Mouse (Mus musculus) neural tube, embryonic 14.5 days (tissue): ENCODE results near the gene Gm20379. TPM values are rescaled to one million over a fixed set of nuclear protein-coding genes. Genes with fewer than 3 reads are reported as not detected.

Experiments used
- ATAC-seq: fragments of 200-750 bp; cut with Nextera tagmentation; 2 replicates; pipeline ENCODE4 v1.8.0; 2017; ENCODE audit warnings: low read depth, mild to moderate bottlenecking, moderate TSS enrichment, moderate library complexity
- H3K27ac ChIP-seq: fragments of 300-500 bp; sonication (generic); 2 replicates; pipeline ENCODE4 v1.5.1; 2014; ENCODE audit warnings: low read depth, mild to moderate bottlenecking, control low read depth, low read length, moderate library complexity, mixed read lengths
- H3K27me3 ChIP-seq: fragments of 300-500 bp; sonication (generic); 2 replicates; pipeline ENCODE4 v1.6.1; 2014; ENCODE audit warnings: low read length; ENCODE audit not compliant: control insufficient read depth, insufficient read depth
- H3K36me3 ChIP-seq: fragments of 300-500 bp; sonication (generic); 2 replicates; pipeline ENCODE4 v1.6.1; 2014; ENCODE audit warnings: low read length, mixed read lengths; ENCODE audit not compliant: control insufficient read depth, insufficient read depth
- H3K4me1 ChIP-seq: fragments of 300-500 bp; sonication (generic); 2 replicates; pipeline ENCODE4 v1.6.1; 2014; ENCODE audit warnings: low read length; ENCODE audit not compliant: control insufficient read depth, insufficient read depth
- H3K4me2 ChIP-seq: fragments of 300-500 bp; sonication (generic); 2 replicates; pipeline ENCODE4 v1.6.1; 2014; ENCODE audit warnings: mild to moderate bottlenecking, low read depth, low read length, control low read depth
- H3K4me3 ChIP-seq: fragments of 300-500 bp; sonication (generic); 2 replicates; pipeline ENCODE4 v1.5.1; 2014; ENCODE audit warnings: low read depth, low read length, control low read depth, mixed read lengths
- H3K9ac ChIP-seq: fragments of 300-500 bp; sonication (generic); replicated peaks from 2 replicates; pipeline ENCODE4 v1.6.1; 2014; ENCODE audit warnings: low read depth, mild to moderate bottlenecking, control low read depth, low read length, mixed read lengths
- H3K9me3 ChIP-seq: fragments of 300-500 bp; sonication (generic); 2 replicates; pipeline ENCODE4 v1.6.1; 2016; ENCODE audit warnings: low read length; ENCODE audit not compliant: control insufficient read depth
- WGBS: fragments of 180-500 bp; shearing (Covaris S2); extraction: QIAGEN DNeasy Blood & Tissue Kit; methylation state at CpG from one replicate; pipeline ENCODE4 v1.1.7; 2014; 5-methylcytosine and 5-hydroxymethylcytosine counted together
- polyA plus RNA-seq: library from polyadenylated mRNA; unstranded; fragments of >200 nt; fragmentation: Nextera tagmentation; extraction: Ambion mirVana; gene quantifications from 2 replicates; pipeline ENCODE4 v1.2.1, GENCODE M21; 2014

Gm20379 gene
- polyA plus RNA-seq, 1 experiment from 2014 or later: 1.4 TPM

DNA sequence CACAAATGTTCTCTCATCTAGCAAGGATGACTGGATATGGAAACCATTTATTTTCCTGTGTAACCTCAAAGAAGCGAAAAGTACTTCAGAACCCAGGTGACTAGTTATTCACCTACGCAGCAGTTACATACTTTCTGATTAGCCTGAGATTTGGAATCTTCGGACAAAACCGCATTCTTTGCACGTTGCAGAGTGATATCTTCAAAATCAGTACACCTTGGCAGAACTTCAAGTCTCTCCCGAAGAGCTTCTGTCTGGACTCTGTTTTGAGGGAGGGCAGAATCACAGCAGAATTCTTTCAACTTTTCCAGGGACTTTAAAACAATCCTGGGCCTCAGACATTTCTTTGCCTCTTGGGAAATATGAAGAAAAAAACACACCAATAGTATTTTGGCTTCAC lies 45.3 kb downstream of the Gm20379 start:
- WGBS: 96% methylated on average over 6 of the region's 6 CpGs
- ATAC-seq: no peak
- Histone ChIP-seq H3K9me3 (no peaks in the 10 kb centered on the region), H3K36me3 (peaks cover 9% of the 10 kb centered on the region; the same call in 1 of the 2 replicates), H3K27me3 (no peaks in the 10 kb centered on the region), H3K9ac (no peak overlapping the region), H3K4me1 (0 out of 2 replicates have a peak, but pooled peaks cover 6% of the 10 kb centered on the region), H3K4me3 (no peak overlapping the region), H3K4me2 (no peak overlapping the region), H3K27ac (no peak overlapping the region)

DNA sequence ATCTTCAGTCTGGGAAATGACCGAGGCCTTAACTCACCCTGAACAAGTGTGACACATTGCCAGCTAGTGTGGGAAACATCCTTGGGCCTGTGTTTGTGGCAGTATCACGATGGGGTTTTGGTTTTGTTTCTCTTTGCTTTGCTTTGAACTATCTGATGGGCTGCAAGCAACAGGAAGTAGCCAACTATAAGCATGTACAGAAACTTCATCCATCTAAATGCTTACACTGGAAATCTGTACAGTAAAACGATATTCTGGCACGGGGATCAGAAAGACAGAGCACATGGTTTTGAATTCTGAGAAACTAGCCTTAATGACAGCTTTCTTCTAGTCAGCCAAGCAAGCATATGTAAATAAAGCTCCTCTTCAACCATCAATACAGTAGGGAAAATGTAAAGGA lies 48.2 kb downstream of the Gm20379 start:
- no peak for ATAC-seq
- H3K9me3 ChIP-seq: no peaks in the 10 kb centered on the region
- 0 out of 2 replicates have a peak, but pooled peaks cover 6% of the 10 kb centered on the region for H3K4me1 ChIP-seq
- 22% methylated on average over 4 of the region's 4 CpGs for WGBS
- H3K9ac ChIP-seq: peak overlapping the region; percentile 56
- H3K27me3 ChIP-seq: no peaks in the 10 kb centered on the region
- H3K36me3 ChIP-seq: no peaks in the 10 kb centered on the region; the same call in 1 of the 2 replicates
- peak overlapping the region; percentile 96 for H3K4me2 ChIP-seq
- peak overlapping the region; percentile 91; the same call in 1 of the 2 replicates for H3K27ac ChIP-seq
- H3K4me3 ChIP-seq: peak overlapping the region; percentile 69

GRCm38 (mm10) chr13:92354456-92355271 lies 48.9 kb downstream of the Gm20379 start, which contains the start of the genes Dhfr and Msh3:
TSS of gene Dhfr (plus strand) at chr13:92354726.
TSS of gene Msh3 (minus strand) at chr13:92355003.
- WGBS: under 1% methylated on average over 71 of the region's 76 CpGs
- Histone ChIP-seq H3K27ac (peak within 1 kb of the TSS; percentile 91), H3K36me3 (no peaks in the 10 kb centered on the region), H3K9me3 (no peaks in the 10 kb centered on the region), H3K27me3 (no peaks in the 10 kb centered on the region), H3K4me2 (peak within 1 kb of the TSS; percentile 96), H3K4me3 (peak within 1 kb of the TSS; percentile 69), H3K9ac (peak within 1 kb of the TSS; percentile 56), H3K4me1 (0 out of 2 replicates have a peak, but pooled peaks cover 6% of the 10 kb centered on the region)
- ATAC-seq: peak; percentile 98

- H3K4me1 ChIP-seq: 0 out of 2 replicates have a peak, but pooled peaks cover 6% of the 10 kb centered on the region
- H3K9me3 ChIP-seq: no peaks in the 10 kb centered on the region
- peak; percentile 42; the same call in 1 of the 2 replicates for ATAC-seq
- H3K4me2 ChIP-seq: peak overlapping the region; percentile 96
- peak overlapping the region; percentile 69 for H3K4me3 ChIP-seq
- H3K36me3 ChIP-seq: no peaks in the 10 kb centered on the region
- H3K27ac ChIP-seq: no peak overlapping the region
- H3K27me3 ChIP-seq: no peaks in the 10 kb centered on the region
- under 1% methylated on average over 24 of the region's 24 CpGs for WGBS
- H3K9ac ChIP-seq: peak overlapping the region; percentile 50
Measured at GRCm38 (mm10) chr13:92355272-92355643, 49.5 kb downstream of the Gm20379 start.

DNA sequence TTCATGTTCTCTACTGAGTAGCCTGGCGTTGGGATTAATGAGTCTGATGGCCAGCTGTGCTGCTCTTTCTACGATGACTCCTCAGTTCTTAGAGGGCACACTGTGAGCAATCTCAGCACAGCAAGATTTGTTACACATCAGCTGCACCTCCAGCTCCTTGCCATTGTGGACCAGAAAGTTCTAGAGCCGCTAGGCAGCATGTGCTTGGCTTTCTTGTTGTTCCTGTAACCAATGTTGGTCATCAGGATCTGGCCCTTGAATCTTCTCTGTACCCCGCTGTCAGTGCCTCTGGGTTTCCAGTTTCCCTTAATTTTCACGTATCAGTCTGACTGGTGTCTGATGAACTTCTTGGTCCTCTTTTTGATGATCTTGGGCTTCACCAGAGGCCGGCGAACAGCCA lies 50.6 kb downstream of the Gm20379 start:
- ATAC-seq: no peak
- H3K4me2 ChIP-seq: no peak overlapping the region
- H3K27ac ChIP-seq: no peak overlapping the region
- 0 out of 2 replicates have a peak, but pooled peaks cover 6% of the 10 kb centered on the region for H3K4me1 ChIP-seq
- no peaks in the 10 kb centered on the region for H3K27me3 ChIP-seq
- H3K9ac ChIP-seq: no peak overlapping the region
- WGBS: 67% methylated on average over 7 of the region's 7 CpGs
- H3K9me3 ChIP-seq: no peaks in the 10 kb centered on the region
- H3K4me3 ChIP-seq: no peak overlapping the region
- no peaks in the 10 kb centered on the region for H3K36me3 ChIP-seq

Other genes starting within 250 kb of the Gm20379 start
- gene Rasgrf2, start 174.3 kb upstream of the Gm20379 start, polyA plus RNA-seq: 4.3 and 8.7 TPM in 2 replicates
- 3.2 and 3.5 TPM in 2 replicates for gene Dhfr, start 48.7 kb downstream of the Gm20379 start, polyA plus RNA-seq
- gene Msh3, start 49.0 kb downstream of the Gm20379 start, polyA plus RNA-seq: 34.7 and 35.1 TPM in 2 replicates
- gene Ankrd34b, start 119.9 kb downstream of the Gm20379 start, polyA plus RNA-seq: 2.5 and 4.6 TPM in 2 replicates
- 0.22 and 0.47 TPM in 2 replicates for gene Fam151b, start 178.0 kb downstream of the Gm20379 start, polyA plus RNA-seq
- gene Zfyve16, start 224.9 kb downstream of the Gm20379 start, polyA plus RNA-seq: 13.7 and 16.8 TPM in 2 replicates